Mouse (Mus musculus) cerebellum, adult 2 months (tissue): ENCODE measurements around the gene Tmc3. TPM values are rescaled to one million over a fixed set of nuclear protein-coding genes. Genes with fewer than 3 reads are reported as not detected.

Source experiments
- DNase-seq, 2 experiments: peaks; one replicate each; pipeline ENCODE4 v3.0.0; 2021
- H3K27ac ChIP-seq: fragments of 200-500 bp; 2 replicates; pipeline ENCODE4 v1.5.1; 2012; ENCODE audit warnings: low read length, control low read depth, inconsistent platforms; ENCODE audit not compliant: insufficient read depth
- H3K27me3 ChIP-seq: fragments of 200-500 bp; 2 replicates; pipeline ENCODE4 v1.6.1; 2012; ENCODE audit warnings: inconsistent platforms, mild to moderate bottlenecking, low read length, moderate library complexity; ENCODE audit not compliant: control insufficient read depth, insufficient read depth
- H3K4me1 ChIP-seq: fragments of 200-500 bp; 2 replicates; pipeline ENCODE4 v1.6.1; 2011; ENCODE audit warnings: low read length; ENCODE audit not compliant: control insufficient read depth, insufficient read depth
- H3K4me3 ChIP-seq: fragments of 200-500 bp; replicated peaks from 2 replicates; pipeline ENCODE3; 2011; ENCODE audit warnings: mild to moderate bottlenecking, low read depth, low read length, control low read depth; ENCODE audit not compliant: insufficient read depth
- CTCF ChIP-seq: fragments of 200-500 bp; IDR thresholded peaks from 2 replicates; pipeline ENCODE4 v1.5.1; 2011; ENCODE audit warnings: low read depth, mild to moderate bottlenecking, control low read depth, low read length, moderate library complexity, borderline replicate concordance; ENCODE audit not compliant: insufficient read depth
- POLR2A ChIP-seq: fragments of 200-500 bp; IDR thresholded peaks from 2 replicates; pipeline ENCODE4 v1.6.1; 2011; ENCODE audit warnings: low read length, control low read depth, borderline replicate concordance; ENCODE audit not compliant: insufficient read depth
- WGBS: fragments of 180-500 bp; shearing (Covaris S2); methylation state at CpG from one replicate; pipeline ENCODE4 v1.1.7; 2018; 5-methylcytosine and 5-hydroxymethylcytosine counted together
- polyA plus RNA-seq: library from polyadenylated mRNA; depleted of rRNA; stranded (reverse); fragments of >200 nt; gene quantifications from 2 replicates; pipeline ENCODE4 v1.2.3, GENCODE M21; 2012

Gene Tmc3
- polyA plus RNA-seq, 1 experiment, result 0.61 TPM

- WGBS, result 37% methylated on average over 2 of the region's 2 CpGs
- DNase-seq, result peak in 1 of 2 experiments; percentile 55
- Histone ChIP-seq H3K27ac (no peak overlapping the region), H3K4me1 (peaks cover 25% of the 10 kb centered on the region), H3K4me3 (no peak overlapping the region), H3K27me3 (no peaks in the 10 kb centered on the region)
- TF ChIP-seq POLR2A, result no peak
- TF ChIP-seq CTCF, result no peak
These were observed 51.0 kb downstream of the Tmc3 start for GRCm38 (mm10) chr7:83635726-83636125.

- peaks cover 25% of the 10 kb centered on the region for H3K4me1 ChIP-seq
- DNase-seq, result peak; percentile 44 to 58
- no peak for TF ChIP-seq CTCF
- TF ChIP-seq POLR2A, result no peak; the same call in 1 of the 2 replicates
- H3K4me3 ChIP-seq, result no peak overlapping the region
- no peaks in the 10 kb centered on the region for H3K27me3 ChIP-seq
- WGBS, result 16% methylated on average over 8 of the region's 8 CpGs
- H3K27ac ChIP-seq, result peak overlapping the region; percentile 8; the same call in 1 of the 2 replicates
These were observed 51.7 kb downstream of the Tmc3 start for GRCm38 (mm10) chr7:83636425-83636824.

GRCm38 (mm10) chr7:83637781-83638583 lies 53.3 kb downstream of the Tmc3 start:
- H3K27ac ChIP-seq, result peak overlapping the region; percentile 48; the same call in 1 of the 2 replicates
- H3K27me3 ChIP-seq, result no peaks in the 10 kb centered on the region
- H3K4me3 ChIP-seq, result no peak overlapping the region
- TF ChIP-seq POLR2A (no peak), CTCF (0 out of 2 replicates have a peak, but pooled peaks have one; percentile 0)
- DNase-seq, result peak in 1 of 2 experiments; percentile 30
- H3K4me1 ChIP-seq, result peaks cover 25% of the 10 kb centered on the region
- 63% methylated on average over 8 of the region's 8 CpGs for WGBS

GRCm38 (mm10) chr7:83639084-83639483 lies 54.4 kb downstream of the Tmc3 start:
- TF ChIP-seq CTCF (no peak), POLR2A (no peak)
- peak overlapping the region; percentile 37; the same call in 1 of the 2 replicates for H3K27ac ChIP-seq
- H3K27me3 ChIP-seq, result no peaks in the 10 kb centered on the region
- 66% methylated on average over 3 of the region's 3 CpGs for WGBS
- DNase-seq, result peak in 1 of 2 experiments; percentile 43
- H3K4me1 ChIP-seq, result peaks cover 19% of the 10 kb centered on the region
- no peak overlapping the region for H3K4me3 ChIP-seq

- no peaks in the 10 kb centered on the region for H3K27me3 ChIP-seq
- H3K27ac ChIP-seq, result no peak overlapping the region
- TF ChIP-seq CTCF (no peak), POLR2A (no peak)
- 86% methylated on average over 5 of the region's 5 CpGs for WGBS
- no peak overlapping the region for H3K4me3 ChIP-seq
- DNase-seq, result peak in 1 of 2 experiments; percentile 32
- peaks cover 13% of the 10 kb centered on the region for H3K4me1 ChIP-seq
These were observed 55.9 kb downstream of the Tmc3 start for GRCm38 (mm10) chr7:83640581-83640980.

- Histone ChIP-seq H3K4me1 (peaks cover 13% of the 10 kb centered on the region), H3K4me3 (no peak overlapping the region), H3K27me3 (no peaks in the 10 kb centered on the region), H3K27ac (no peak overlapping the region)
- DNase-seq, result peak in 1 of 2 experiments; percentile 22
- TF ChIP-seq POLR2A (0 out of 2 replicates have a peak, but pooled peaks have one; percentile 14), CTCF (no peak)
- 74% methylated on average over 2 of the region's 2 CpGs for WGBS
These were observed 56.4 kb downstream of the Tmc3 start for GRCm38 (mm10) chr7:83641163-83641562.

GRCm38 (mm10) chr7:83643581-83643980 lies 58.9 kb downstream of the Tmc3 start:
- 0 out of 2 replicates have a peak overlapping the region, but pooled peaks have one; percentile 19 for H3K27ac ChIP-seq
- no peaks in the 10 kb centered on the region; the same call in 1 of the 2 replicates for H3K4me1 ChIP-seq
- H3K4me3 ChIP-seq, result no peak overlapping the region
- H3K27me3 ChIP-seq, result no peaks in the 10 kb centered on the region
- DNase-seq, result peak in 1 of 2 experiments; percentile 46
- no peak for TF ChIP-seq POLR2A
- 43% methylated on average over 6 of the region's 6 CpGs for WGBS

GRCm38 (mm10) chr7:83644761-83645160 lies 60.0 kb downstream of the Tmc3 start:
- WGBS, result 6% methylated on average over 2 of the region's 2 CpGs
- Histone ChIP-seq H3K27me3 (no peaks in the 10 kb centered on the region), H3K4me1 (no peaks in the 10 kb centered on the region), H3K27ac (no peak overlapping the region), H3K4me3 (no peak overlapping the region)
- TF ChIP-seq POLR2A, result no peak
- TF ChIP-seq CTCF, result no peak
- no peak for DNase-seq
